Mouse (Mus musculus): ENCODE measurements at regions not wholly inside any gene's neighbourhood (a gene's known extent, or its start where the extent isn't known, plus 50 kb on each side); places are given as distances from the start of the nearest gene placed in this dataset.

GRCm38 (mm10) chr14:76216446-76217177 is 105.9 kb downstream of the Nufip1 start:
- ATAC-seq (ENCODE audit: low FRiP score) (no peak), DNase-seq (ENCODE audit: low spot score) (no peak)
- Histone ChIP-seq H3K36me3 (ENCODE audit: insufficient read depth, low read length) (no peaks in the 10 kb centered on the region), H3K4me3 (ENCODE audit: low read depth, low read length) (no peak overlapping the region), H3K9me3 (ENCODE audit: low read length) (no peaks in the 10 kb centered on the region), H3K4me2 (ENCODE audit: low read depth, low read length, poor library complexity, severe bottlenecking) (no peak overlapping the region), H3K9ac (replicated peaks; ENCODE audit: low read length, poor library complexity, severe bottlenecking) (no peak overlapping the region), H3K27ac (ENCODE audit: low read depth, low read length) (no peak overlapping the region), H3K27me3 (ENCODE audit: insufficient read depth, low read length) (no peaks in the 10 kb centered on the region), H3K4me1 (ENCODE audit: insufficient read depth, low read length) (no peaks in the 10 kb centered on the region)
- no peak for TF ChIP-seq CTCF (IDR thresholded peaks at IDR 0.05)
- WGBS = 83% methylated on average over 12 of the region's 12 CpGs

- Histone ChIP-seq H3K9ac (replicated peaks; ENCODE audit: low read length, poor library complexity, severe bottlenecking) (no peak overlapping the region), H3K4me3 (ENCODE audit: low read depth, low read length) (no peak overlapping the region), H3K27me3 (ENCODE audit: insufficient read depth, low read length) (no peaks in the 10 kb centered on the region), H3K4me1 (ENCODE audit: insufficient read depth, low read length) (no peaks in the 10 kb centered on the region), H3K27ac (ENCODE audit: low read depth, low read length) (no peak overlapping the region), H3K9me3 (ENCODE audit: low read length) (no peaks in the 10 kb centered on the region), H3K36me3 (ENCODE audit: insufficient read depth, low read length) (no peaks in the 10 kb centered on the region), H3K4me2 (ENCODE audit: low read depth, low read length, poor library complexity, severe bottlenecking) (no peak overlapping the region)
- no peak for TF ChIP-seq CTCF (IDR thresholded peaks at IDR 0.05)
- no peak for DNase-seq (ENCODE audit: low spot score)
- 77% methylated on average over 9 of the region's 9 CpGs for WGBS
- ATAC-seq (ENCODE audit: low FRiP score) = no peak
Observed at GRCm38 (mm10) chr14:76217178-76217500, 106.4 kb downstream of the Nufip1 start.

GRCm38 (mm10) chr14:76217571-76218256 is 107.0 kb downstream of the Nufip1 start:
- Histone ChIP-seq H3K9ac (replicated peaks; ENCODE audit: low read length, poor library complexity, severe bottlenecking) (no peak overlapping the region), H3K36me3 (ENCODE audit: insufficient read depth, low read length) (no peaks in the 10 kb centered on the region), H3K27me3 (ENCODE audit: insufficient read depth, low read length) (no peaks in the 10 kb centered on the region), H3K27ac (ENCODE audit: low read depth, low read length) (no peak overlapping the region), H3K4me1 (ENCODE audit: insufficient read depth, low read length) (no peaks in the 10 kb centered on the region), H3K4me2 (ENCODE audit: low read depth, low read length, poor library complexity, severe bottlenecking) (no peak overlapping the region), H3K9me3 (ENCODE audit: low read length) (no peaks in the 10 kb centered on the region), H3K4me3 (ENCODE audit: low read depth, low read length) (no peak overlapping the region)
- 94% methylated on average over 8 of the region's 8 CpGs for WGBS
- DNase-seq (ENCODE audit: low spot score) (no peak), ATAC-seq (ENCODE audit: low FRiP score) (no peak)
- no peak for TF ChIP-seq CTCF (IDR thresholded peaks at IDR 0.05)

GRCm38 (mm10) chr14:76220952-76221351 is 110.3 kb downstream of the Nufip1 start:
- H3K4me3 ChIP-seq (ENCODE audit: low read depth, low read length) = no peak overlapping the region
- no peaks in the 10 kb centered on the region for H3K9me3 ChIP-seq (ENCODE audit: low read length)
- WGBS = 20% methylated on average over 5 of the region's 5 CpGs
- no peaks in the 10 kb centered on the region for H3K36me3 ChIP-seq (ENCODE audit: insufficient read depth, low read length)
- peak; percentile 16 for DNase-seq (ENCODE audit: low spot score)
- no peak overlapping the region for H3K4me2 ChIP-seq (ENCODE audit: low read depth, low read length, poor library complexity, severe bottlenecking)
- no peak overlapping the region for H3K27ac ChIP-seq (ENCODE audit: low read depth, low read length)
- ATAC-seq (ENCODE audit: low FRiP score) = peak; percentile 60; the same call in 1 of the 2 replicates
- no peak overlapping the region for H3K9ac ChIP-seq (replicated peaks; ENCODE audit: low read length, poor library complexity, severe bottlenecking)
- TF ChIP-seq CTCF (IDR thresholded peaks at IDR 0.05) = no peak
- H3K27me3 ChIP-seq (ENCODE audit: insufficient read depth, low read length) = no peaks in the 10 kb centered on the region
- H3K4me1 ChIP-seq (ENCODE audit: insufficient read depth, low read length) = 0 out of 2 replicates have a peak, but pooled peaks cover 2% of the 10 kb centered on the region

- WGBS = 18% methylated on average over 10 of the region's 10 CpGs
- no peaks in the 10 kb centered on the region for H3K9me3 ChIP-seq (ENCODE audit: low read length)
- no peak overlapping the region for H3K4me2 ChIP-seq (ENCODE audit: low read depth, low read length, poor library complexity, severe bottlenecking)
- no peak for TF ChIP-seq CTCF (IDR thresholded peaks at IDR 0.05)
- no peak for DNase-seq (ENCODE audit: low spot score)
- ATAC-seq (ENCODE audit: low FRiP score) = no peak
- H3K4me3 ChIP-seq (ENCODE audit: low read depth, low read length) = no peak overlapping the region
- no peaks in the 10 kb centered on the region for H3K36me3 ChIP-seq (ENCODE audit: insufficient read depth, low read length)
- H3K27me3 ChIP-seq (ENCODE audit: insufficient read depth, low read length) = no peaks in the 10 kb centered on the region
- H3K9ac ChIP-seq (replicated peaks; ENCODE audit: low read length, poor library complexity, severe bottlenecking) = no peak overlapping the region
- no peak overlapping the region for H3K27ac ChIP-seq (ENCODE audit: low read depth, low read length)
- 0 out of 2 replicates have a peak, but pooled peaks cover 2% of the 10 kb centered on the region for H3K4me1 ChIP-seq (ENCODE audit: insufficient read depth, low read length)
Observed at GRCm38 (mm10) chr14:76221617-76222319, 111.1 kb downstream of the Nufip1 start.

DNA sequence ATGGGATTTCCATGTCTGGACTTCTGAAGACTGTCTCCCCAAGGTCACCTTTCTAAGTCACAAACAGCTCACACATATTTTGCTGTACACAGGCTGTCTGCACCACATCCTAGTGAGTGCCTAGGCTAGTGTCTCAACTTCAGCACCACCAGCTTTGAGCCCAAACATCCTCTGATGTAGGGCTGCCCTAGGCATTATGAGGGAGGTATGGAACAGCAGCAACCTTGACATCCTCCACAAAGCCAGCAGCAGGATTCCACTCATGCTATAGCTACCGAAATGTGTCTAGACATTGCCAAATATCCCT is 111.6 kb downstream of the Nufip1 start:
- 59% methylated on average over 1 of the region's 1 CpGs for WGBS
- Histone ChIP-seq H3K27me3 (ENCODE audit: insufficient read depth, low read length) (no peaks in the 10 kb centered on the region), H3K9me3 (ENCODE audit: low read length) (no peaks in the 10 kb centered on the region), H3K36me3 (ENCODE audit: insufficient read depth, low read length) (no peaks in the 10 kb centered on the region), H3K9ac (replicated peaks; ENCODE audit: low read length, poor library complexity, severe bottlenecking) (no peak overlapping the region), H3K4me3 (ENCODE audit: low read depth, low read length) (no peak overlapping the region), H3K4me1 (ENCODE audit: insufficient read depth, low read length) (0 out of 2 replicates have a peak, but pooled peaks cover 2% of the 10 kb centered on the region), H3K27ac (ENCODE audit: low read depth, low read length) (no peak overlapping the region; the same call in 1 of the 2 replicates), H3K4me2 (ENCODE audit: low read depth, low read length, poor library complexity, severe bottlenecking) (no peak overlapping the region)
- ATAC-seq (ENCODE audit: low FRiP score) (no peak), DNase-seq (ENCODE audit: low spot score) (no peak)
- no peak for TF ChIP-seq CTCF (IDR thresholded peaks at IDR 0.05)
